Mouse (Mus musculus) neural tube, embryonic 11.5 days (tissue): ENCODE measurements around the gene Gm30737. TPM values are rescaled to one million over a fixed set of nuclear protein-coding genes. Genes with fewer than 3 reads are reported as not detected.
"Not testable (repeated sequence)": the region's sequence is repeated elsewhere in the genome, so short reads cannot be mapped to it uniquely, and the experiment has no call there.

Experiments used
- ATAC-seq: fragments of 200-750 bp; cut with Nextera tagmentation; 2 replicates; pipeline ENCODE4 v1.8.0; 2017; ENCODE audit warnings: moderate number of reproducible peaks, mild to moderate bottlenecking, moderate TSS enrichment, moderate library complexity; ENCODE audit not compliant: insufficient read depth, low FRiP score, low TSS enrichment
- DNase-seq: peaks from one replicate; pipeline ENCODE4 v3.0.0-alpha.2; 2015; ENCODE audit warnings: low spot score
- H3K27ac ChIP-seq: fragments of 300-500 bp; sonication (generic); 2 replicates; pipeline ENCODE4 v1.5.1; 2014; ENCODE audit warnings: low read depth, mild to moderate bottlenecking, low read length
- H3K27me3 ChIP-seq: fragments of 300-500 bp; sonication (generic); 2 replicates; pipeline ENCODE4 v1.6.1; 2014; ENCODE audit warnings: mild to moderate bottlenecking, low read length, mixed read lengths; ENCODE audit not compliant: control insufficient read depth, insufficient read depth
- H3K36me3 ChIP-seq: fragments of 300-500 bp; sonication (generic); 2 replicates; pipeline ENCODE4 v1.6.1; 2014; ENCODE audit warnings: mild to moderate bottlenecking, low read length, moderate library complexity, mixed read lengths; ENCODE audit not compliant: control insufficient read depth, insufficient read depth
- H3K4me1 ChIP-seq: fragments of 300-500 bp; sonication (generic); 2 replicates; pipeline ENCODE4 v1.6.1; 2014; ENCODE audit warnings: low read length, mixed read lengths; ENCODE audit not compliant: control insufficient read depth, insufficient read depth
- H3K4me2 ChIP-seq: fragments of 300-500 bp; sonication (generic); 2 replicates; pipeline ENCODE4 v1.6.1; 2014; ENCODE audit warnings: low read depth, mild to moderate bottlenecking, moderate library complexity
- H3K4me3 ChIP-seq: fragments of 300-500 bp; sonication (generic); 2 replicates; pipeline ENCODE4 v1.5.1; 2014; ENCODE audit warnings: low read depth, low read length
- H3K9ac ChIP-seq: fragments of 300-500 bp; sonication (generic); 2 replicates; pipeline ENCODE4 v1.6.1; 2014; ENCODE audit warnings: mild to moderate bottlenecking, low read length
- H3K9me3 ChIP-seq: fragments of 300-500 bp; sonication (generic); 2 replicates; pipeline ENCODE4 v1.6.1; 2016; ENCODE audit warnings: low read length; ENCODE audit not compliant: control insufficient read depth
- WGBS: fragments of 180-500 bp; shearing (Covaris S2); extraction: QIAGEN DNeasy Blood & Tissue Kit; methylation state at CpG from one replicate; pipeline ENCODE4 v1.1.7; 2014; 5-methylcytosine and 5-hydroxymethylcytosine counted together
- polyA plus RNA-seq: library from polyadenylated mRNA; unstranded; fragments of >200 nt; fragmentation: Nextera tagmentation; extraction: Ambion mirVana; gene quantifications from 2 replicates; pipeline ENCODE4 v1.2.1, GENCODE M21; 2014

Gm30737 gene
- polyA plus RNA-seq, result not detected in 2 replicates

DNA sequence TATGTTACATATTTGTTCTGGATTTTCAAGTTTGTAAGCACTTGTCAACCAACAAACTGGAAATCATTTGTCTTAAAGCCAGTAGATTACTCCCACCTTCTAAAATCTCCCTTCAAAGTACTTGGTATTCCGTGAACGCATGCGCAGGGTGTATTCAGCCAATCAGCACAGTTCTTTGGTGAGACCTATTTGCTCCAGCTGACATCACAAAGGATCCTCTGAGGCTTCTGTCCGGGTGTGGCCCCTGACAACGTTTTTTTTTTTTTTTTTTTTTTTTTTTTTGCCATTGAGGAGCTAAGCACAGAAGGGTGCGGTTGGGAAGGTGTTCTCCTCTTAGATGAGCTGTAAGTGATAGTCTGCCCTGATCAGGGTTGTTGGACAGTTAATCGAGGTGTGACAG is at the start of gene Gm30737:
Gm30737 (plus strand) TSS at position 301 of the 400 bp plus-strand sequence.
- not testable (repeated sequence) for H3K4me3 ChIP-seq, H3K27me3 ChIP-seq, H3K36me3 ChIP-seq, H3K4me2 ChIP-seq, H3K4me1 ChIP-seq, DNase-seq, H3K9ac ChIP-seq, ATAC-seq, H3K27ac ChIP-seq, H3K9me3 ChIP-seq
- no CpG with 5 or more reads among the region's 7 CpGs for WGBS
